Mouse (Mus musculus): Measurements from ENCODE around the gene Slc22a5.

The Slc22a5 gene

DNA sequence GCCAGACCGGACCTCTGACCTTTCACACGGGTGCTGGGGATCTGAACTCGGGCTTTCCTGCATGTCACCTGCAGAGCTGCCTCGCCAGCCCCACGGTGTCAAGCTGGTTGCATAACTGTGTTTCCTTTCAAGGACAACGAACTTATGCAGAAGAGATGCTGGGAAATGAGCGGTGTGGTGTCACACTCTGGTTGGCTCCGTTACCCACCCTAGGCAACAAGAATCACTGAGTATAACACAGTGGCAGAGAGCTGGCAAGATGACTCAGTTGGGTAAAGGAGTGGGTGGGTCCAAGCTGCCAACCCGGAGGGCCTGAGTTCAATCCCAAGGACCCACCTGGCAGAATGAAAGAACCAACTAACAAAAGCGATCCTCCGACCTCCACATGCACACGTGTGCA lies 49.9 kb downstream of the Slc22a5 start:
- peak in 1 of 2 experiments; percentile 56 for DNase-seq (ENCODE audit: low spot score in 2 of 2)

GRCm38 (mm10) chr11:53839663-53840642 lies 51.5 kb downstream of the Slc22a5 start:
- peak; percentile 48 to 51 for DNase-seq (ENCODE audit: low spot score in 2 of 2)

DNA sequence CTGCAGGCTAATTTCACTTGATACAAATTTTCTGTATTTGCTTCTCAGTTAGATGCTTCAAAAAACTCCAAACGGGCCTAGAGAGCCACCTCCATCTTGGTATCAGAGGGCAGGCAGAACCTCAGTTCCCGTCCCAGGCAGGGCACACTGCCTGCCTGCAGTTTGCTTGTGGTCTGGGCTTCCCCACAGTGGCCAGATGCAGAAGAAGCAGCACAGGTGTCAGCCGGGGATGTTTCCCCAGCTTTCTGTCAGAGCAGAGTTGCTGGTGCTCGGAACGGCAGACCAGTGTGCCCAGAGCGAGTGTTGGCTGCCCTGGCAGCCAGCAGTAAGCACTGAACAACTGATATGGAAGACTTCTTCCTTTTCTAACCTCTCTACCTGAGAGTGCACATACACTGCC lies 52.3 kb downstream of the Slc22a5 start:
- DNase-seq (ENCODE audit: low spot score in 2 of 2), result peak; percentile 63 to 65

DNA sequence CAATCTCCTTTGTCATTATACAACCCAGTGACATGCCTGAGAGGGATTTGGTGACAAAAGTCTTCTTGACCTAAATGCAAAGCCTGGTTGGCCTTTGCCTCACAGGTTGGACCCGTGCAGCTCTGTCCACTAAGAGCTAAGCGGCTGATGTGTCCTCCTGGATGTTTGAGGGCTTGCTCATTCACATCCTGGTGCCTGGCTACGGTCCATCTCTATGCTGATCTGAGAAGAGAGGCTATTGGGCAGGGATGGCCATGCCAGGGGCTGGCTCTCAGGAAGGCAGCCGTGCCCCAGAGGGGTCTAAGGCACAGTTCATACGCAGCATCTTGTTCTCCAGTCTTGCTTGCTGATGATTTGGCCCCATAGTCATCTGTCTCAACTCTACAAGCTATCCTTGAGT lies 53.7 kb downstream of the Slc22a5 start:
- no peak for DNase-seq (ENCODE audit: low spot score in 2 of 2)

DNA sequence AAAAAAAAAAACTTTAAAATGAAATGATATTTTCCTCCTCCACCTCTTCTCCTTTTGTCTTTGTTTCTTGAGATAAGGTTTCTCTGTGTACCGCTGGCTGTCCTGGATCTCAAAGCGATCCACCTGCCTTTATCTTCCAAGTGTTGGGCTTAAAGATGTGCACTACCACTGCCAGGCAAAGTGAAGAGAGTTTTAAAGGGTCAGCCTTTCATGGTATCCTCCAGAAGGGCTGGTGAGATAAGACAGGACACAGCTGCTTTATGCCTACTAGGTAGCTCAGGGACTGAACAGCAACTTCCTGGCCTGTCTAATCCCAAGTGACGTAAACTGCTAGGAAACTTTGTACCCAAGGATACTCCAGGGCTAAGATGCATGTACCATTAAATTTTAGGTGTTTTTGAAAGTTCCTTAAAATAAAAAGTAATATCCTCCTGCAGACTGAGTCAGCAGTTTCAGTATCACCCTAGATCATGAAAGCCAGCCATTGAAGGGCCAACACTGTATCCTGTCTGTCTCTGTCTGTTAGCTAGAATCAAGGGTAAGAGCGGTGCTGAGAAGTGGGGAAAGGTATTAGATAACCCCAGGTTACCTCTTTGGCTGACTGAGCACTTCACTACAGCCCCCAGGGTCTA lies 56.0 kb downstream of the Slc22a5 start:
- DNase-seq (ENCODE audit: low spot score in 2 of 2), result no peak

DNA sequence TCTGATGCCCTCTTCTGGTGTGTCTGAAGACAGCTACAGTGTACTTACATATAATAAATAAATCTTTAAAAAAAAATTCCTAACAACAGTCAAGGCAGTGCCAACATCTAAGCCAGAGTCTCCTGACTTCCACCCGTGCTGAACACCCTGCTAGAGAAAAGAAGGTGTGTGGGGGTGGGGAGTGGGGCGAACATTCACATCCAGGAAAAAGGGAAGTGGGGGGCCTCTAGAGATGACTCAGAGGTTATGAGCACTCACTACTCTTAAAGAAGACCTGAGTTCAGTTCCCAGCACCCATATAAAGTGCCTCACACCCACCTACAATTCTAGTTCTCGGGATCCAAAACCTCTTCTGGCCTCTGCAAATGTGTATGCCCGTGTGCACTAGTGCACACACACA lies 66.1 kb downstream of the Slc22a5 start:
- DNase-seq (ENCODE audit: low spot score in 2 of 2), result no peak

- no peak for DNase-seq (ENCODE audit: low spot score in 2 of 2)
Observed at GRCm38 (mm10) chr11:53821945-53822338, 69.5 kb downstream of the Slc22a5 start.

GRCm38 (mm10) chr11:53821230-53821944 lies 70.1 kb downstream of the Slc22a5 start:
- no peak for DNase-seq (ENCODE audit: low spot score in 2 of 2)

GRCm38 (mm10) chr11:53820516-53821170 lies 70.8 kb downstream of the Slc22a5 start:
- DNase-seq (ENCODE audit: low spot score in 2 of 2), result peak in 1 of 2 experiments; percentile 48

GRCm38 (mm10) chr11:53819511-53819910 lies 71.9 kb downstream of the Slc22a5 start:
- no peak for DNase-seq (ENCODE audit: low spot score in 2 of 2)

- no peak for DNase-seq (ENCODE audit: low spot score in 2 of 2)
Observed at GRCm38 (mm10) chr11:53818794-53819193, 72.7 kb downstream of the Slc22a5 start.

- no peak for DNase-seq (ENCODE audit: low spot score in 2 of 2)
Observed at GRCm38 (mm10) chr11:53816841-53817375, 74.6 kb downstream of the Slc22a5 start.

DNA sequence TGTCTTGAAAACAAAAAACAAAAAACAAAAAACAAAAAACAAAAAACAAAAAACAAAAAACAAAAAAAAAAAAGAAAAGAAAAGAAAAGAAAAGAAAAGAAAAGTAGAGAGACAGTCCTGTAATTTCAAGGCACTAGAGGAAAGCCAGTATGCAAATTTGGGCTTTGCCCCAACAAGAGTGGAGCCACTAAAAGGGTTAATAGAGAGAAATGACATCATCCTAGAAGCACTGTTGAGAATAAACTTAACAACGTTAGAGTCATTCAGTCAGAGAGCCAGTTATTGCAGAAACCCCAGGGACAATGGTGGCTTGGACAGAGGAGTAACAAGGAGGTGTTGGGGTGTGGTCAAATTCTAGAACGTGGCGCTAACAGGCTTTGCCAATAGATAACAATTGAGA lies 76.7 kb downstream of the Slc22a5 start:
- DNase-seq (ENCODE audit: low spot score in 2 of 2), result no peak

Data from natural killer cell, adult 2 months (primary cell).